8 mouse cellular contexts compared by ENCODE assay signal in the genomic region with DNA sequence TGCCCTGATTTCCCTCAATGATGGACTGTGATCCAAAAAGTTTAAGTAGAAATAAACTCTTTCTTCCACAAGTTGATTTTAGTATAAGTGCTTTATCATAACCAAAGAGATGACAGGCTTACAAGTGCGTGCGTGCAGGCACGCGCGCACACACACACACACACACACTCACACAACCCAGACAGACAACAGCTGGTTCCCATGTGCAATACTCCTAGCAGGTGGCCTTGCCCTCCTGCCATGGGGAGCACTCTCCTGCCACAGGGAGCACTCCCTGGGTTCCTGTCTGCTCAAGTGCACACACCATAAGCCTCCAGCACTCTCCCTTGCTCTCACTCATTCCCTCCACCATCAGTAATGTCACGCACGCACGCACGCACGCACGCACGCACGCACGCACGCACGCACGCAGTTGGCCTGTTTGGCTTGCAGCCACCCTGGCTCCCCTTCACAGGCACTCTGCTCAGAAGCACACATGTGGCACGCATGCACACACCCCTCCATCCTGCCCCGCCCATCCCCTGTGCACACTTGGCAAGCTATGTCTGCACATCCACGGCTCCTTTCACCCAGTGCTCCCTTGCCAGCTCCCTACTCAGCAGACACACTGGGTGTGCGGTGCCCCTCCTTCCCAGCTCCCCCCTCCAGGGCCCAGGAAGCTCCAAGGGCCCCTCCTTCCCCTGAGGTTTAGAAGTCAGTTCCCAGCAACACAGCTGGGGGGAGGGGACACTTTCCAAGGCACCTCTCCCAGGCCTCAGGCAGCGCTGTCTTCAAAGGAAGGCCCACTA. TPM values are rescaled to one million over a fixed set of nuclear protein-coding genes. Genes with fewer than 3 reads are reported as not detected.
DNase-seq lines count a peak whose midpoint lies in the region; ATAC-seq and TF ChIP-seq lines count a peak whose summit lies in the region.

No protein-coding gene starts in this region.

- no peaks in the 10 kb centered on the region for H3K27me3 ChIP-seq in kidney, embryonic 15.5 days
- H3K27me3 ChIP-seq in kidney, adult 2 months (replicated peaks; ENCODE audit: control insufficient read depth, insufficient read depth, low read length): no peaks in the 10 kb centered on the region
- H3K27me3 ChIP-seq in forebrain, embryonic 15.5 days: no peaks in the 10 kb centered on the region

- H3K36me3 ChIP-seq in kidney, embryonic 15.5 days: no peaks in the 10 kb centered on the region
- no peaks in the 10 kb centered on the region for H3K36me3 ChIP-seq in kidney, adult 2 months (ENCODE audit: control insufficient read depth, insufficient read depth, low read length)
- no peaks in the 10 kb centered on the region for H3K36me3 ChIP-seq in forebrain, embryonic 15.5 days

- WGBS in kidney, embryonic 15.5 days: 61% methylated on average over 22 of the region's 22 CpGs
- 76% methylated on average over 22 of the region's 22 CpGs for WGBS in kidney, adult 2 months
- 57% methylated on average over 22 of the region's 22 CpGs for WGBS in forebrain, embryonic 15.5 days

- TF ChIP-seq CTCF in kidney, adult 2 months (conservative IDR thresholded peaks at IDR 0.05; ENCODE audit: insufficient read depth, insufficient read length, low read depth, low read length): no peak

- no peak overlapping the region for H3K4me3 ChIP-seq in kidney, embryonic 15.5 days (replicated peaks)
- no peak overlapping the region for H3K4me3 ChIP-seq in kidney, adult 2 months (ENCODE audit: insufficient read depth, low read depth, low read length)
- H3K4me3 ChIP-seq in forebrain, embryonic 15.5 days: no peak overlapping the region

- H3K27ac ChIP-seq in kidney, embryonic 15.5 days: peak overlapping the region; percentile 86; the same call in 1 of the 2 replicates
- no peak overlapping the region for H3K27ac ChIP-seq in kidney, adult 2 months (ENCODE audit: insufficient read depth, low read depth, low read length)
- H3K27ac ChIP-seq in forebrain, embryonic 15.5 days (replicated peaks): peak overlapping the region; percentile 95

- H3K9ac ChIP-seq in kidney, embryonic 15.5 days: no peak overlapping the region
- no peak overlapping the region for H3K9ac ChIP-seq in forebrain, embryonic 15.5 days (replicated peaks)

- ATAC-seq in kidney, embryonic 15.5 days (replicated peaks; ENCODE audit: low FRiP score): no peak
- no peak; the same call in 1 of the 2 replicates for ATAC-seq in forebrain, embryonic 15.5 days (replicated peaks)
- ATAC-seq in megakaryocyte progenitor cell, adult 5-6 weeks (replicated peaks; ENCODE audit: poor library complexity): 0 out of 2 replicates have a peak, but pooled peaks have one; percentile 19
- no peak for ATAC-seq in monocyte, adult 5-6 weeks (replicated peaks; ENCODE audit: insufficient number of reproducible peaks, low FRiP score, low TSS enrichment, poor library complexity, severe bottlenecking)

- no peak for DNase-seq in kidney, adult 2 months
- DNase-seq in NIH3T3 (ENCODE audit: low read depth): peak; percentile 33
- DNase-seq in yolk sac, embryonic 10.5 days (ENCODE audit: low spot score): no peak
- DNase-seq in adrenal gland, postnatal 25 days: no peak

- 0 out of 2 replicates have a peak overlapping the region, but pooled peaks have one; percentile 3 for H3K4me2 ChIP-seq in kidney, embryonic 15.5 days
- H3K4me2 ChIP-seq in forebrain, embryonic 15.5 days (replicated peaks): no peak overlapping the region

- H3K4me1 ChIP-seq in kidney, embryonic 15.5 days: peaks cover 99% of the 10 kb centered on the region
- H3K4me1 ChIP-seq in kidney, adult 2 months (ENCODE audit: control insufficient read depth, insufficient read depth, low read length): peaks cover 37% of the 10 kb centered on the region
- peaks cover 93% of the 10 kb centered on the region for H3K4me1 ChIP-seq in forebrain, embryonic 15.5 days

- no peak for TF ChIP-seq POLR2A in kidney, adult 2 months (IDR thresholded peaks at IDR 0.05; ENCODE audit: low read depth, low read length)

- no peaks in the 10 kb centered on the region for H3K9me3 ChIP-seq in kidney, embryonic 15.5 days (replicated peaks)
- H3K9me3 ChIP-seq in forebrain, embryonic 15.5 days: no peaks in the 10 kb centered on the region

RNA-seq across cellular contexts. Expression of a gene that starts 22.4 kb away (rescaled TPM):
- 27.5 and 28.8 TPM in 2 replicates for polyA plus RNA-seq in kidney, embryonic 15.5 days (2015; fragmentation: Nextera tagmentation; extraction: Ambion mirVana)
- 32.0 and 38.8 TPM in 2 replicates for polyA plus RNA-seq in kidney, adult 2 months (2012; rRNA removed)
- 30.2 and 31.6 TPM in 2 replicates for polyA plus RNA-seq in forebrain, embryonic 15.5 days (2015; fragmentation: Nextera tagmentation; extraction: Ambion mirVana)
- total RNA-seq in megakaryocyte progenitor cell, adult 5-6 weeks (2015): 50.1 and 57.3 TPM in 2 replicates
- total RNA-seq in megakaryocyte progenitor cell, adult 5-6 weeks (2017): 8.4 and 10.9 TPM in 2 replicates
- total RNA-seq in monocyte, adult 5-6 weeks (2017): 14.4 to 63.8 TPM (median 24.3 TPM) in 3 replicates
- 316 and 358 TPM in 2 replicates for total RNA-seq in adrenal gland, postnatal 25 days (2021)
